ENCODE assay signal across 21 mouse cellular contexts in the genomic region with DNA sequence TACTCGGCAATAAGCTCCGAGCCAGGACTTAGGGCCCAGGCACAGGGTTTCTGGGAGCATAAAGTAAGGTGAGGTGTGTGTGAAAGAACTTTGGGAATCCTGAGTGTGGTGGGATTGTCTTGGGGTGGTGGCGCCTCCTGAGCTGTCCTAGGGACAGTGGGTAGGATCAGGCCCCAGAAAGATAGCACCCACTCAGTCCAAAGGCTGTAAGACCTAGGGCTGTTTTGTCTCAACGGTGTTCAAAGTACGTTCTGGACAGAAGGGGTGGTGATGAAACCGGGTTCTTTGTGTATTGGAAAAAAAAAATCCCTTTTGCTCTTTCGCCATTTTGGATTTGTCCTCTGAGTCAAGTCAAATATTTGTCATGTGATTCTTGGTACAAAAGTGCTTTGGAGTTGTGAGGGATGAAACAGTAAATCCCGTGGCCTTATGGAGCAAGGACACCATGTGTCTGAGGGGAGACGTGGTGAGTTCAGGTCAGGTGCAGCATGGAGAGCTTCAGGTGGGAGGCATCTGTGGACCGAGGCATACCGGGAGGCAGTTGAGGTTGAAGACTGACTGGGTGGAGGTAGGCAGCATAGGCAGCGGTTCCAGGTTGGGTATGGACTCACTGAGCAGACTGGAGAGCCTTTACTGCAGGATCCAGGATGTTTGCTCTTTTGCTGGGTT. TPM values are rescaled to one million over a fixed set of nuclear protein-coding genes. Genes with fewer than 3 reads are reported as not detected.
DNase-seq lines count a peak whose midpoint lies in the region; ATAC-seq and TF ChIP-seq lines count a peak whose summit lies in the region.
"Had no signal": no experiment of that assay in that cellular context is flagged by ENCODE, and none has a peak within 500 bp of the region (broad histone marks: within the 10 kb centered on the region; RNA-seq: fewer than 3 reads in every experiment).

No protein-coding gene starts in this region.

- ATAC-seq in liver, embryonic 13.5 days (ENCODE audit: low read depth), result peak; percentile 52; the same call in 1 of the 2 replicates
- peak; percentile 70 for ATAC-seq in liver, postnatal 0 days
- ATAC-seq: forebrain, embryonic 15.5 days had no signal

- peaks cover 11% of the 10 kb centered on the region; the same call in 1 of the 2 replicates for H3K79me2 ChIP-seq in liver, adult 2 months (ENCODE audit: control insufficient read depth, insufficient read depth, low read length)

- peak overlapping the region; percentile 56 for H3K4me3 ChIP-seq in liver, adult 2 months (ENCODE audit: insufficient read depth, low read depth, low read length)
- peak overlapping the region; percentile 30 for H3K4me3 ChIP-seq in liver, embryonic 13.5 days (replicated peaks)
- H3K4me3 ChIP-seq in liver, postnatal 0 days (ENCODE audit: low read depth, low read length), result peak overlapping the region; percentile 38
- H3K4me3 ChIP-seq in midbrain, embryonic 10.5 days, result no peak overlapping the region
- H3K4me3 ChIP-seq: embryonic facial prominence, embryonic 12.5 days; forebrain, embryonic 10.5 days; forebrain, embryonic 15.5 days; heart, embryonic 10.5 days; heart, embryonic 15.5 days; hindbrain, embryonic 10.5 days had no signal

- no peaks in the 10 kb centered on the region for H3K9me3 ChIP-seq in liver, embryonic 13.5 days (replicated peaks)
- no peaks in the 10 kb centered on the region for H3K9me3 ChIP-seq in liver, postnatal 0 days (ENCODE audit: low read length)
- H3K9me3 ChIP-seq in midbrain, embryonic 10.5 days (replicated peaks), result no peaks in the 10 kb centered on the region
- H3K9me3 ChIP-seq: embryonic facial prominence, embryonic 12.5 days; forebrain, embryonic 10.5 days; forebrain, embryonic 15.5 days; heart, embryonic 10.5 days; heart, embryonic 15.5 days; hindbrain, embryonic 10.5 days had no signal

- intact Hi-C loops in heart, postnatal 25 days (cut with DNase I), result no loop called here

- 29% methylated on average over 12 of the region's 12 CpGs for WGBS in liver, adult 2 months
- 78% methylated on average over 12 of the region's 12 CpGs for WGBS in liver, embryonic 13.5 days (ENCODE audit: insufficient replicate concordance)
- WGBS in liver, postnatal 0 days (ENCODE audit: insufficient replicate concordance), result 70% methylated on average over 12 of the region's 12 CpGs
- 94% methylated on average over 12 of the region's 12 CpGs for WGBS in midbrain, embryonic 10.5 days

- TF ChIP-seq CTCF in liver, adult 2 months (IDR thresholded peaks at IDR 0.05; ENCODE audit: low read depth, low read length), result no peak
- no peak for TF ChIP-seq CTCF in liver, postnatal 0 days (IDR thresholded peaks at IDR 0.05; ENCODE audit: low read depth)

- no peaks in the 10 kb centered on the region for H3K27me3 ChIP-seq in liver, adult 2 months (ENCODE audit: control insufficient read depth, insufficient read depth, low read length)
- no peaks in the 10 kb centered on the region for H3K27me3 ChIP-seq in liver, embryonic 13.5 days
- H3K27me3 ChIP-seq in liver, postnatal 0 days (ENCODE audit: insufficient read depth, low read length), result no peaks in the 10 kb centered on the region
- H3K27me3 ChIP-seq in midbrain, embryonic 10.5 days (ENCODE audit: low read depth, poor library complexity, severe bottlenecking), result no peaks in the 10 kb centered on the region
- H3K27me3 ChIP-seq: embryonic facial prominence, embryonic 12.5 days; forebrain, embryonic 15.5 days; heart, embryonic 15.5 days had no signal

- H3K27ac ChIP-seq in liver, adult 2 months (replicated peaks; ENCODE audit: insufficient read depth, low read depth, low read length), result peak overlapping the region; percentile 97
- peak overlapping the region; percentile 78 for H3K27ac ChIP-seq in liver, embryonic 13.5 days
- H3K27ac ChIP-seq in liver, postnatal 0 days (ENCODE audit: low read depth), result peak overlapping the region; percentile 97
- H3K27ac ChIP-seq in midbrain, embryonic 10.5 days (replicated peaks), result no peak overlapping the region
- H3K27ac ChIP-seq: embryonic facial prominence, embryonic 12.5 days; forebrain, embryonic 10.5 days; forebrain, embryonic 15.5 days; heart, embryonic 10.5 days; heart, embryonic 15.5 days; hindbrain, embryonic 10.5 days; hindbrain, embryonic 14.5 days had no signal

- H3K36me3 ChIP-seq in liver, adult 2 months (ENCODE audit: control insufficient read depth, insufficient read depth, low read length), result peaks cover 36% of the 10 kb centered on the region
- H3K36me3 ChIP-seq in liver, embryonic 13.5 days, result peaks cover 86% of the 10 kb centered on the region
- H3K36me3 ChIP-seq in liver, postnatal 0 days (replicated peaks; ENCODE audit: insufficient read depth, low read length), result peaks cover 45% of the 10 kb centered on the region
- peaks cover 87% of the 10 kb centered on the region for H3K36me3 ChIP-seq in midbrain, embryonic 10.5 days

- peak; percentile 91; the same call in 1 of the 2 replicates for TF ChIP-seq POLR2A in liver, adult 2 months (IDR thresholded peaks at IDR 0.05; ENCODE audit: extremely low read depth, insufficient read depth, low read length)

- H3K9ac ChIP-seq in liver, adult 2 months (ENCODE audit: low read depth, low read length), result peak overlapping the region; percentile 83
- 0 out of 2 replicates have a peak overlapping the region, but pooled peaks have one; percentile 40 for H3K9ac ChIP-seq in liver, embryonic 13.5 days
- H3K9ac ChIP-seq in liver, postnatal 0 days (replicated peaks), result peak overlapping the region; percentile 65
- H3K9ac ChIP-seq: embryonic facial prominence, embryonic 12.5 days; forebrain, embryonic 15.5 days; heart, embryonic 15.5 days; hindbrain, embryonic 14.5 days had no signal

- H3K4me2 ChIP-seq in liver, embryonic 13.5 days, result peak overlapping the region; percentile 44
- H3K4me2 ChIP-seq in liver, postnatal 0 days (ENCODE audit: low read depth, low read length), result peak overlapping the region; percentile 64
- H3K4me2 ChIP-seq: embryonic facial prominence, embryonic 12.5 days; forebrain, embryonic 15.5 days; heart, embryonic 15.5 days; hindbrain, embryonic 14.5 days had no signal

- peak; percentile 83 for TF ChIP-seq EP300 in liver, postnatal 0 days (IDR thresholded peaks at IDR 0.05; ENCODE audit: low read depth)

- H3K4me1 ChIP-seq in liver, adult 2 months (ENCODE audit: control insufficient read depth, insufficient read depth, low read length), result peaks cover 25% of the 10 kb centered on the region
- peaks cover 12% of the 10 kb centered on the region for H3K4me1 ChIP-seq in liver, embryonic 13.5 days (replicated peaks)
- H3K4me1 ChIP-seq in liver, postnatal 0 days (ENCODE audit: insufficient read depth), result no peaks in the 10 kb centered on the region; the same call in 1 of the 2 replicates
- H3K4me1 ChIP-seq in midbrain, embryonic 10.5 days, result peaks cover 7% of the 10 kb centered on the region
- H3K4me1 ChIP-seq: embryonic facial prominence, embryonic 12.5 days; forebrain, embryonic 15.5 days; heart, embryonic 15.5 days had no signal

- DNase-seq in liver, adult 2 months (ENCODE audit: extremely low read depth, low read depth, low spot score), result peak; percentile 99
- no peak for DNase-seq in liver
- DNase-seq in liver, embryonic 13.5 days, result no peak
- peak; percentile 52 for DNase-seq in liver, postnatal 0 days
- no peak for DNase-seq in midbrain, embryonic 10.5 days (ENCODE audit: low spot score)
- DNase-seq in thymus, postnatal 14 days, result no peak
- DNase-seq in heart, postnatal 25 days (ENCODE audit: low spot score), result no peak
- DNase-seq: adrenal gland, postnatal 10 days; cerebellum, adult 11 months; cerebellum, adult 8-10 months; cerebellum, postnatal 14 days; gastrocnemius, postnatal 36 days; heart, adult 11 months; heart, postnatal 14 days had no signal

RNA-seq across cellular contexts. Expression of gene Rcl1, which starts 25.3 kb away (rescaled TPM):
- total RNA-seq in liver, adult 2 months (2014; rRNA removed), result 117 and 132 TPM in 2 replicates
- polyA plus RNA-seq in liver, adult 2 months (2012; rRNA removed), result 75.7 and 87.8 TPM in 2 replicates
- polyA plus RNA-seq in liver, embryonic 13.5 days (2015; fragmentation: Nextera tagmentation; extraction: Ambion mirVana), result 73.8 and 82.4 TPM in 2 replicates
- 78.3 and 79.2 TPM in 2 replicates for polyA plus RNA-seq in liver, postnatal 0 days (2015; fragmentation: Nextera tagmentation; extraction: Ambion mirVana)
- polyA plus RNA-seq in midbrain, embryonic 10.5 days (2016; fragmentation: Nextera tagmentation; extraction: Ambion mirVana), result 65.3 and 83.0 TPM in 2 replicates
- 1 to 10 TPM; 4.7 to 5.7 TPM for total RNA-seq in heart, postnatal 25 days (2021)

Comparison
In these comparisons a context has a peak if more than half of its experiments do, and no peak if none do; other contexts are left out.
1. DNase-seq: peak in liver, adult 2 months (single experiment) and liver, postnatal 0 days (single experiment); none in liver (single experiment), liver, embryonic 13.5 days (single experiment), midbrain, embryonic 10.5 days (single experiment), thymus, postnatal 14 days (single experiment) and heart, postnatal 25 days (single experiment).
2. Peak in every context shown above with its lines, with median percentiles within 50 percentile points of each other: H3K9ac ChIP-seq.